Mouse (Mus musculus) right cerebral cortex, postnatal 4 days (tissue): Measurements from ENCODE around the gene Lurap1l.

Experiments used
- DNase-seq: peaks from one replicate; pipeline ENCODE4 v3.0.0-alpha.2; 2022

Lurap1l gene

DNA sequence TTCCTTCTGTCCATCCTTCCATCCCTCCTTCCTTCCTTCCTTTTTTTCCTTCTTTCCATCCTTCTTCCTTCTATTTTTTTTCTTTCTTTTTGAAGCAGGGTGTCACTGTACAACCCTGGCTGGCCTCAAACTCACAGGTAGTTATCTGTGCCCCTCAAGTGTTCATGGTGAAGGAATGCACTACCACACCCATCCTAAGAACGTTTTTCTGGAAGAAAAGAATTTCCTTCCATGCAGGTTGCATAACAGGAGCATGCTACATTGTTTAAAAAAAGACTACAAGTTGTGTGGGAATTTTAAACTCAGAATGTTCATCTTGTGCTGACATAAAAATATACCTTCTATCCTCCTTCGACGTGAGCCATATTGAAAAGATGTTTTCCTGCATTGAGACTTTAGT lies 7.4 kb downstream of the Lurap1l start:
- DNase-seq: no peak

DNA sequence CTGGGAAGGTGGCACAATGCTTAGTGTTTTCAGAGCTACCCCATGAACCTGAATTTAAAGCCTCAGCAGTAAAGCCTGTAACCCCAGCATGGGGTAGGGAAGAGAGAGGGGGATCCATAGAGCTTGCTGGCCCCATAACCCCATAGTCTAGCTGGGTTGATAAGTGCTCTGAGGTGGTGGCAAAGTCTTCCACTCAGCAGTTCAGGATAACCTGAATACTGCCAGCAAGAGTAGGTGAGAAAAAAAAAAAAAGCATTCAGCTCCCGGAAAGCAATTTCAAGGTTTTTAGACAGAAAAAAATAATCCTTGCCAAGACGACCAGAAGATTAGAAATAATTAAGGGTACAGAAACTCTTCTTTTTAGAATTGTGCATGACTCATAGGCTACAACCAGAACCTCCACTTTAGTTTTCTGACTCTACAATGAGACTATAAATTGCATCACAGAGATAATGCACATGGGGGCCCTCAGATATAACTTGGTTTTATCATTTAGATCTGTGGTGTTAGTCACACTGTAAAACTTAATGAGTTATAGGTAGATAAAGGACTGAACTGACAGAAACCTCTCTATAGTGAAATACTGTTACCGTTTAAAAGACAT lies 8.2 kb downstream of the Lurap1l start:
- no peak for DNase-seq

DNA sequence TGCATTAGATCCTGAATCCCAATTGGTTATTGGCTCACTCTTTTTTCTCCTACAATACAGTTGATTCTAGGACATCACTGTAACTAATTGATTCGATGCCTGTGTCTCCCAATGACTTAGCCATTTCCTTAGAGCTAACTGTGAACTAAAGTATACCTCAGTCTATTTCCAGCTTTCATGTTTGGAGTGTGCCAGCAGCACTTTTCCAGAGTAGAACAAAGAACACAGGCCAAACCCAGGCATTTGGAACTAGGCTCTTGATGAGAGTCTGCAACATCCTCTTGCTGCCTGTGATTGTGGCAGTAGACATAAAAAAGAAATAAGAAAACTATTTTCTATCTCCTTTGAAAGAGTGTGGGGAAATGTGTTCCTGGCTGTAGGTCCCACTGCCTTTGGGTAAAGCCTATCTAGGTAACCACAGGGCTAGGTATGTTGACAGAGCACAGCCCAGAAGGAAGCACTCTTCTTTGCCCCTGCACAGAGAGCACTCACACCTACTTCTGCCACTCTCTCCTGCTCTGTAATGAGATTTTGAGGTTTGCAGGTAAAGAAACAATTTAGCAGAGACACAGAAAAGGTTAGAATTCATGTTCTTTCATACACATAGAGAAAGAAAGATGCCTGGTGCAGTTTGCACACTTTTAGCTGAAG lies 8.9 kb downstream of the Lurap1l start:
- no peak for DNase-seq

DNA sequence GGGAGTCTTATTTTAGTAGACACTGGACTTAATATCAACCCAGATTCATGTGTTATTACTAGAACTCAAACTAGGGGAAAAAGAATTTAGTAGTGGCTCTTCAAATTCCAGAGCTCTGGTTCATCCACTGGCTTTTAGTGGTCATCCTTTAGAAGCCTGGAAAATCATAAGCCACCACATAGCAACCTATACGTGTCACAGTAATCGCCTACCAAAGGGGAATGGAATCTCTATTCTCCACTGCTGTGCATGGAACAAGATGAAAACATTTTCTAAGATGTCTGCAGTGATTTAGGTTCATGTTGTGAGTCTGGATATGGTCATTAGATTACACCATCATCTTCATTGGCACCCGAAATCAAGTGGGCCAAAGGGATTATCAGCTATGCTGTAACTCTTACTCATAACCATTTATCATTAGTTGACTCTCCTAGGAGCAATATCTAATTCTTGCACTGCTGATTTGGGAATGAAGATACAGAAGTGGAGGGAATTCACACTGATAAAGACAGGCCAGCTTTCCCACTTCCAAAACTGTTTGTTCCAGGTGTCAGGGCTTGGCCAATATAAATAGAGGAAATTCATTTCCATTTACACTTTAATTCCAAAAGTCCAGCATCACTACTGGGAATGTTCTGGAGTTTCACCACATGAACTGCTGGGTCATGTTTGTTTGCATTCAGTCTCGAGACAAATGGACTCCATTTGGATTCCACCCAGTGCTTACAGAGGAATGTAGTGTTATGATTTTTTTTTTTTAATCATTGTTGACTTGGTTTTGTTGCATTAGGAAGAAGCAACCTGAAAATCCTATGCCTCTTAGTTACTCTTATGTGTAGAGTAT lies 11.4 kb downstream of the Lurap1l start:
- no peak for DNase-seq

DNA sequence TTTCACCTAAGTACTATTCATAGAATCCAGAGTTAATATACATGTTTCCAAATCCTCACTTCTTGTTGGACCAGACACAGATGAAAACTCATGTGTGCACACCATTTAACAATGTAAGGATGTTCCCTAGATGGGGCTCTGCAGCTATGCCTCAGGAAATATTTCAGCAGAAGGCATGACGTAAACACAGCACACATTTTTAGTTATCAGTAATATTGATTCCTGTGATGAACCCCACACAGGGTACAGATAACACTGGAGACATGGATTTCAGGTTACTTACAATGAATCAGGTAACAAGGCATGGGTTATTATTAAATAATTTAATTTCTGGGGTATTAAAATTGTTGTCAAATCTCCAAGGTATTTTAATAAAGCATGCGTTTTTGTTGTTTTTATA lies 12.2 kb downstream of the Lurap1l start:
- DNase-seq: no peak

DNA sequence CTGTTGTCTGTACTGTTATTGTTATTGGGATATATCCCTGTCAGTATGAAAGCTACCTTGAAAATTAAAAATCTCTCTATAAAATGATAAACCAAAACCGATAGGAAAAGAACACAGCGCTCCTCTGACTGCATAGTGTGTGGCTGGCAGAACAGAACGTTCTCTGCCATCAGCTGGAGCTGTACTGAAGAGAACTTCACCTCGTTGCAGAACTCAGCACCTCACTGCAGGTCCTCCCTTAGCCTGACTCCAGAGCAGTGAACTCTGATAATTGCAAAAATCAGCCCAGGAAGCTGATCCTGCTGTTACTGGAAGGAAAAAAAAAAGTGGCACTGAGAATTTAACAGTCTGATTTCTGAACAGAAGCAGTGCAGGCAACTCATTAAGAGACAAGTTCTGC lies 14.4 kb downstream of the Lurap1l start:
- DNase-seq: no peak

DNA sequence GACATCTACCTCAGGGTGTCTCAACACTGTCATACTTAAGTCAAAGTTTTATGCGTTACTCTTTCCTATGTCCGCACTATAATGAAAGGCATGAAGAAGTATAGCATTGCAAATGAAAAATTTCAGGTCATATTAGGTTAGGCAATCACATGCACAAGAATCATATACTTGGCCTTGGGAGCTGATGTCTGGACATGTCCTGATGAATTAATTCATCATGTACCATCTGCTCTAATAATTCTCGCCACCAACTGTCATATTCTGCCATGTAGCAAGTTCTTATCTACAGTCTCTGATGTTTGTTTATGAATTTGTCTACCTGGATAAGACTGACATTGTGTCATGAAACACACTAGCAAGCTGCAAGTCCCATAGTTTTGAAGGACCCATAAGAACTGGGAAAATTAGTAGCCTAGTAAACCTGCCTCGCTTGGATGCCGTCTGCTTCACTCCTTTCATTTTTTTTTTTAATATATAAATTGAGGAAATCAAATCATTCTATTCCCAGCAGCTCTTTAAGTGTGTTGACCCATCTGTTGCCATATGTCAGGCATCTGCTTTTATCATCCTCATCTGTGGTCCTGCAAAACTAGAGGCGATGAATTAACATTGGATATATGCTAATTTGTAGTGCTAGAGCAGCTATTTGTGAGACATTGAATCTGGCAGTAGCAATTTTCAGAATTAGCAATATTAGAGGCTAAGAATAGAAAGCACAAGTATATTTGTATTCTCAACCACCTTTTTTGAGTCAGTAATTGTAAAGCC lies 15.5 kb downstream of the Lurap1l start:
- DNase-seq: no peak

DNA sequence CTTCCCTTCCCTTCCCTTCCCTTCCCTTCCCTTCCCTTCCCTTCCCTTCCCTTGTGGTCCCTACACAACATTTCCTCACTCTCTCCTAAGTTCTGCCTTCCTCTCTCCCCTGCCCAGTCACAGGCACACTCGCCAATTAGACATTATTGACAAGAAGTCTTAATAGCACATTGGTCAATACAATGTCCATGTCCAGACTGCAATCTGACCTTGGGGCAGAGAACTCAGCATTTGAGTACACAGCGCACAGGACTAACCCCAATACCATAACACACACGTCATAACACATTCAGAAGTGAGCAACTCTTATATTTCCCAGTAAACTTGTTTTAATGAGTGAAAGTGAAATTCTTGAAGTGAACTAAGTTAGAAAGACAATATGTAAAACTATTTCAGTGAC lies 24.3 kb downstream of the Lurap1l start:
- no peak for DNase-seq

DNA sequence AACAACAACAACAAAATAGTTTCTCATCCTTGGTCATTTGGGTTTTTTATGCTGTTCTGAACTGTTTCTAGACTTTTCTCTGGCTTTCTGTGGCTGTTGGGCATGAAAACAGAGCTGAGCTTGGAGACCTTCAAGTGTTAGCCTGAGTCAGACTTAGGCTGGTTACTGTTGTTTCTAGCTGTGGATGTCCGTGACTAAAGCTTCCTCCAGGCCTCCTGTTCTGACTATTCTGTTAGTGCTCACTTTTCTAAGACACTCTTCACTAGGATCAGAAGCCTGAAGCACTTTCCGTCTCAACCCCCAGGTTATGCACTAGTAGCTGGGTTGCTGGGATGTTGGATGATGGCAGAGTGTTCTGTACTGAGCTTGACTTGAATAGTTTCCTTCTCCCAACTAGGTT lies 28.7 kb downstream of the Lurap1l start:
- no peak for DNase-seq

DNA sequence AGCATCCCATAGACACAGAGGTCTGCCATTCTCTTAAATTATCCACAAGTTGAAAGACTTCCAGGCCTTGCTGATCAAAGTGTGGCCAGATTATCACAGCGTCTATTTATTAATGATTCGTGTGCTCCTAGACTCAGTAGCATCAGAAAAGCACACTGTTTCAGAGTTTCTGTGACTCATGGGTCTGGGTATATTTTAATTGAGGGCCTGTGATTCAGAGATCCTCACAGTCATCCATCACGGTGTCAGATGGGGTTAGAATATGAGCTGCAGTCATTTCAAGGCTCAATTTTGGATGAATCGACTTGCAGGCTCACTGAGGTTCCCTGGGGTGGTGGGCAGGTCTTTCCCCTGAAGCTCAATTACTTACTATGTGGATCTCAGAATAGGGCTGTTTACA lies 30.5 kb downstream of the Lurap1l start:
- no peak for DNase-seq

DNA sequence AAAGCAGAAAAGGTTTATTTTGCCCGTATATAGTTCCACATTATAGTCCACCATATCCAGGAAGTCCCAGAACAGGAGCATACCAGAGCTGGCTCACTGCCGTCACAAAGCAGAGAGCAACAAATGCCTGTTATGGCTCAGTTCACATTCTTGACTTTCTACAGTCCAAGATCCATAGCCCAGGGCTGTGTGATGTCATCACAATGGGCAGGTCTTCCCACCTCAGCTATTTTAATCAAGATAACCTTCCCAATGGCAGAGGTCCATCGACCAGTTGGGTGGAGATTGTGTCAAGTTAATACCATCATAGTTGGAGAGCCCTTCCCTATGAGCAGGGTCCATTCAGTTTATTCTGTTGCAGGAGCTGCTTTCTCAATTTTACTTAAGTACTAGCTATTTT lies 31.5 kb downstream of the Lurap1l start:
- DNase-seq: no peak

DNA sequence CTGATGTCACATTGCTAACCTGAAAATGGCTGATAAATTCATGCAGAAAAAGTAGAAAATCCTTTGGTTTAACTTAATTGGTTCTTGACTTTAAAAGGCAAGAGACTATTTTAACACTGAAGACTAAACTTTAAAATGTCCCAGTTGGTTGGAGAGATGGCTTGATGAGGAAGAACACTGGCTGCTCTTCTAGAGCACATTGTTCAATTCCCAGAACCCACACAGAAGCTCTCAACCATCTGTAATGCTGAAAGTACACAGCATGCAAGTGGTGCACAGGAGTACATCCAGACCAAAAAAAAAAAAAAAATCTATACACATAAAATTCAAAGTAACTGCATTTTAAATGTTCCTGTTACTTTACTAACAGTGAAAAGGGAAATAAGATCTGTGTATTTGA lies 34.2 kb downstream of the Lurap1l start:
- no peak for DNase-seq

DNA sequence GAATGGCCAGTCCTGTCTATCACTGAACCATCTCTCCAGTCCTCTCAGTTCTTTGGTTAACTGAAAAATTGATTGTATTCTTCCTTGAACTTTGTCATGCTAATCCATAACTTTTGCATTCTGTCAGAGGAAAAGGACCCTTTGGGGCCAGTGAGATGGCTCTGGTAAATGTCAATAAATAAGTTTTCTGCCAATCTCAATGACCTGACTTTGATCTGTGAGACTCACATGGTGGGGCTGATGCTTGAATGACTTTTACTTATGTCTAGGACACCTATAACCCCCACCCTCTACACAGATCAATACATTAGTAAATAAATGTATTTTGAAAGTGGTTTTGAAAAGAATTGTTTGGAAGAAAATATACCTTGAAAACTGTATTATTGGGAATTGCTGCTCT lies 38.7 kb downstream of the Lurap1l start:
- no peak for DNase-seq

DNA sequence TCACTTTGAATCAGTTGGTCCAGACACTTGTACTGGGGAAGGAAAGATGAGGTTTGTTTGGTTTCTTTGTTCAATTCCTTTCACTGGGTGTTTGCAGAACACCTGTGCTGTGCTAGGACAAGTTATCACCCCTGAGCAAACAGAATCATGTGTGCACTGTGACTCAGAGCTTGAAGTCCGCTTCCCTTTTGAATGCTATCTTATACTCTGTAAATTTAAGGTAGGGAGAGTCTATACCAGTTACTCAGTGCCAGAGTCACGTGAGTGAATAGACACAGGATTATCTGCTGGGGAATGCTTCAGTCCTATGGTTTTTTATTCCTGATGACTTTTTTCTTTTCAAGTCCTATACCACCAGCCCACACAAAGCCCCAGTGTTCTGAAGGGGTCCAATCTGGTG lies 39.3 kb downstream of the Lurap1l start:
- no peak for DNase-seq

DNA sequence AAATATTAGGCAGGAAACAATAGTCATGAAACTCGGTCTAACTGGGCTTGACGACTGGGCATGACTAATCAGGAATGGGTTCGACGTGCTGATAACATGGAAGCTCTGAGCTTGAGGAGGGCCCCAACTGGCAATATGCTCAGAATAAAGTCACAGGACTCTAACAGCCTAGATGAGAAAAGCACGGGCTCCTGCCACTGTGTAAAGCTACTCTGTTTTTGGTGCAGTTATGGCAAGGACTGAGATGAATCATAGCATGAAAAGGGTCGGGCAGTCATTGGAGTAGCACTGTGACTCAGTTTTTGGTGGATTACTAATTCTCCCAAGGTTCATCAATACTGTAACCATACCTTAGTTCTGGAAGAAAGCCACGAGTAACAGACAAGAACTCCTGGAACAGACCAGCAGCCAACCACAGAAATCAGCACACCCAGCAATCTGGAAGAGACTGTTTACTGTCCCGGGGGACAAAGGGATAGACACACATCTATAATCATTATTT lies 39.9 kb downstream of the Lurap1l start:
- DNase-seq: no peak

DNA sequence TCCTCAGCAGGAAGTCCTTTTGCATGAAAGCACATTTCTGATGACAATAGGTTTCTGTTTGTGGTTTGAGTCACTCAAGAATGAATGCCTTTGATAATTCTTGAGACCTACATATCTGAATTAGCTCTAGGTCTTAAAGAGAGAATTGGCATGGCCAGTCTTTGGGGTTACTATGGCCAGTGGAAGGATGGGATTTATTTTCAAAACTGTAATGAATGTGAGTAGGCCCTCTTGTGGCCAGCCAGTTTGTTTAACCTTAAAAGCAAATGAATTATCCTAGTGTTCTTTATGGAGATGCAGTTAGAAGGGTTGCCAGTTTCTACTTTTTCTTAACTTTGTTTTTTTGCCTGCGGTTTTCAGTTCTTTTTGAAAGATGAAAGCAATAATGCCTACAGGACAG lies 42.2 kb downstream of the Lurap1l start:
- no peak for DNase-seq

DNA sequence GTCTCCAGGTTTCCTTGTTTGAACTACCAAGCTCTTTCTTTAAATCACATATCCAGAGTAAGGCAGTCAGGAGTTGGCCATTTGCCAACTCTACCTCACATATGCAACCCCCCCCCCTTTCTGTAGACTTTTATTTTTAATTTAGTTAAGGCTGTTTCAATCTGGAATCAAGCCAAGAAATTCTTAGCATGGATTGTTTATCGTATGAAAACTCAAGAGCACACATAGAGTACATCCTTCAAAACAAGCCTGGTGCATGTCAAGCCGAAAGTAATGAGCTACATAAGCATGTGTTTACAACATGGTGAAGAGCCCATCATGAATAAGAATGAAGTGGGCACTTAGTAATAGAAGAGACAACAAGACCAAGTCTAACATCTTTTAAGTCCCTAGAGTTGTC lies 45.5 kb downstream of the Lurap1l start:
- no peak for DNase-seq

DNA sequence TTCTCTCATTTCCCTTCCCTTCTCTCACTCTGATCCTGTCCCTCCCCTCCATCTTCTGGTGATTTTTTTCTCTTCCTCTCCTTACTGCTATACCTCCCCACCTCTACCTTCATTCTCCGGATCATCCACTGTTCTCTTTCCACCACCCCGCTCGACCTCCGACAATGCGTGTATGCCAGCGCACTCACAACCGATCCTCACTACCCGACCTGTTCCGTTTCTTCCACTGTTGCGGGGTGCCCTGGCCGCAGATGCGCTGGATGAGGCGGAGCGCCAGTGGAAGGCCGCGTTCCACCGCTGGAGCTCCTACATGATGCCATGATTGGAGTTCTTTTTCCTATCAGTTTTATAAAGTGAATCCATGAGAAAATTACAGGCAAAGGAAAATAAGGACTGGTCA lies 57.1 kb downstream of the Lurap1l start:
- DNase-seq: no peak

DNA sequence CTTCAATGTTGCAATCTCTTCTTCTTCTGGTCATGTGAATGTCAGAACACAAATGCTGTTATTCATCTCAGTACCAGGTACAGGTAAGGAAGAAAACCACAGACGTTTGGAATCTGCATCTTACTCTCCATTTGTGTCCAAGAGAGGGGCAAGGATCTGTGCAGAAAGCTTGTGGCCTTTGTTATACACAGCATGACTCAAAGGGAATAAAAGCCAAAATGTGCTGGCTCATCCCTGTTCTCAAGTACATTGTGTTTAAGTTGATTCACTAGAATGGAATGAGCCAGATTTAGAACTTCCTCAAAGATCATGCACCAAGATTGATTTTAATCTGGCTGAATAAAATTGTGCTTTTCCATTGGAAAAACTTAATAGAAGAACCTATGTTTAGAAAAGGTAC lies 61.4 kb downstream of the Lurap1l start:
- DNase-seq: no peak

DNA sequence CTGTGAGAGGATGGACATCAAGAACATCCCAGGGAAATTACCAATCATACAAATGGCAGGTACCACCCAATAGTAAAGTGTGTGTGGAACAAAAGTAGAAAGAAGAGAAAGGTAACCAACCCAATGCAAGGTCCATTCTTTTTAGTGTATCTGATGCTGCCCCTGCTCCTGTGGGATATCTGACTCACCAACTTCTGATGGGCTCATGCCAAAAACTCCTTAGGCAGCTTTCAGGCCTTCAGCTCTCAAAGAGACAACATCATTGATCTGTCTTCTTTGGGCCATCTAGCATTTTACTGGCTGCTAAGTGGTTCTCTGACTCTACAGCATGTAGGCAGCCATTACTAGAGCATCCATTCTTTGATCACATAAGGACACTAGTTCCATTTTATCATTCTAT lies 63.5 kb downstream of the Lurap1l start:
- DNase-seq: no peak

DNA sequence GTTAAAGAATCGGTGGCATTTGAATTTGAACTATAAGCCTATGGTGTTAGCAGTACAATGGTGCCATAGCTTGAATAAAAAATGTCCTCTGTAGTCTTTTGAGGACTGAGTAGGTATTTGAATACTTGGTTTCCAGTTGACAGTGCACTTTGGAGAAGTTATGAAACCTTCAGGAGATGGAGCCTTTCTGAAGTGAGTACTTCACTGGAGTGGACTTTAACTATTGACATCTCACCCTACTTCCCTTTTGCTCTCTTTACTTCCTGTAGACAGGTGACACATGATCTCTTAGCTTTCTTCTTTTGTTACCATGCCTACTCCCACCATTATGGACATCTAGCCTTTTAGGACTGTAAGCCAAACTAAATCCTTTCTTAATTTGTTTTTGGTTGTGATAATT lies 80.4 kb downstream of the Lurap1l start:
- no peak for DNase-seq

DNA sequence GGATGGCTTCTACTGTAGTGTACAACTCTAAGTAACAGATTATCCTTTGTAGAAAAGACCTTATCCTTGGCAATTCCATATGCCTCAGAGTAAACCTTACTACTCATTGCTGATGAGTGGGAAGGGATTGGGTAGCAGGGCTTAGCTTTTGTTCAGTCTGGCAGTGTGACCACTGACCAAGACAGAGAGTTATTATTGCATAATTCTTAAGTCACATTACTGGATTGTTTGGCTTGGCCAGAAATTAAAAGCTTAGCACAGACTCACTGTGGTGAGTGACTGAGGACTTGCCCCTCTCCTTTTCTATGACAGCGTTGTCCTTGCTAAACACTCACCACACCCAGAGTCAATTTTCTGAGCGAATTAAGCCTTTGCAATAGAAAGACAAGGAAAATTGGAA lies 93.1 kb downstream of the Lurap1l start:
- no peak for DNase-seq
